Mouse (Mus musculus): ENCODE results near the gene Evx2. TPM values are rescaled to one million over a fixed set of nuclear protein-coding genes. Genes with fewer than 3 reads are reported as not detected.

Gene Evx2
- polyA plus RNA-seq, 1 experiment = not detected

GRCm38 (mm10) chr2:74647082-74647864, 12.1 kb downstream of the Evx2 start:
- Histone ChIP-seq H3K27ac (ENCODE audit: insufficient read depth, low read depth, low read length) (no peak overlapping the region), H3K4me3 (ENCODE audit: insufficient read depth, low read length) (no peak overlapping the region), H3K4me1 (ENCODE audit: control insufficient read depth, insufficient read depth, low read length) (no peaks in the 10 kb centered on the region)
- TF ChIP-seq POLR2A (IDR thresholded peaks at IDR 0.05; ENCODE audit: borderline replicate concordance, low read depth, low read length) (no peak), CTCF (IDR thresholded peaks at IDR 0.05; ENCODE audit: low read depth, low read length) (no peak)

GRCm38 (mm10) chr2:74645631-74646030, 13.7 kb downstream of the Evx2 start:
- Histone ChIP-seq H3K4me3 (ENCODE audit: insufficient read depth, low read length) (no peak overlapping the region), H3K4me1 (ENCODE audit: control insufficient read depth, insufficient read depth, low read length) (no peaks in the 10 kb centered on the region), H3K27ac (ENCODE audit: insufficient read depth, low read depth, low read length) (no peak overlapping the region)
- no peak for TF ChIP-seq POLR2A (IDR thresholded peaks at IDR 0.05; ENCODE audit: borderline replicate concordance, low read depth, low read length)
- TF ChIP-seq CTCF (IDR thresholded peaks at IDR 0.05; ENCODE audit: low read depth, low read length) = no peak

GRCm38 (mm10) chr2:74642431-74642830, 16.9 kb downstream of the Evx2 start:
- no peak for TF ChIP-seq CTCF (IDR thresholded peaks at IDR 0.05; ENCODE audit: low read depth, low read length)
- Histone ChIP-seq H3K4me3 (ENCODE audit: insufficient read depth, low read length) (no peak overlapping the region), H3K4me1 (ENCODE audit: control insufficient read depth, insufficient read depth, low read length) (no peaks in the 10 kb centered on the region), H3K27ac (ENCODE audit: insufficient read depth, low read depth, low read length) (no peak overlapping the region)

GRCm38 (mm10) chr2:74635412-74635811, 23.9 kb downstream of the Evx2 start:
- H3K4me1 ChIP-seq (ENCODE audit: control insufficient read depth, insufficient read depth, low read length) = no peaks in the 10 kb centered on the region
- no peak overlapping the region for H3K27ac ChIP-seq (ENCODE audit: insufficient read depth, low read depth, low read length)
- no peak overlapping the region for H3K4me3 ChIP-seq (ENCODE audit: insufficient read depth, low read length)
- TF ChIP-seq CTCF (IDR thresholded peaks at IDR 0.05; ENCODE audit: low read depth, low read length) = no peak
- TF ChIP-seq POLR2A (IDR thresholded peaks at IDR 0.05; ENCODE audit: borderline replicate concordance, low read depth, low read length) = no peak

- H3K4me1 ChIP-seq (ENCODE audit: control insufficient read depth, insufficient read depth, low read length) = no peaks in the 10 kb centered on the region
- TF ChIP-seq CTCF (IDR thresholded peaks at IDR 0.05; ENCODE audit: low read depth, low read length) = no peak
- TF ChIP-seq POLR2A (IDR thresholded peaks at IDR 0.05; ENCODE audit: borderline replicate concordance, low read depth, low read length) = no peak
- H3K4me3 ChIP-seq (ENCODE audit: insufficient read depth, low read length) = no peak overlapping the region
- H3K27ac ChIP-seq (ENCODE audit: insufficient read depth, low read depth, low read length) = no peak overlapping the region
Measured at GRCm38 (mm10) chr2:74620368-74620767, 39.0 kb downstream of the Evx2 start.

- TF ChIP-seq CTCF (IDR thresholded peaks at IDR 0.05; ENCODE audit: low read depth, low read length) (no peak), POLR2A (IDR thresholded peaks at IDR 0.05; ENCODE audit: borderline replicate concordance, low read depth, low read length) (no peak)
- Histone ChIP-seq H3K4me3 (ENCODE audit: insufficient read depth, low read length) (no peak overlapping the region), H3K27ac (ENCODE audit: insufficient read depth, low read depth, low read length) (no peak overlapping the region), H3K4me1 (ENCODE audit: control insufficient read depth, insufficient read depth, low read length) (no peaks in the 10 kb centered on the region)
Measured at GRCm38 (mm10) chr2:74619676-74620246, 39.6 kb downstream of the Evx2 start.

GRCm38 (mm10) chr2:74617706-74618105, 41.7 kb downstream of the Evx2 start:
- Histone ChIP-seq H3K27ac (ENCODE audit: insufficient read depth, low read depth, low read length) (no peak overlapping the region), H3K4me1 (ENCODE audit: control insufficient read depth, insufficient read depth, low read length) (no peaks in the 10 kb centered on the region), H3K4me3 (ENCODE audit: insufficient read depth, low read length) (no peak overlapping the region)
- TF ChIP-seq POLR2A (IDR thresholded peaks at IDR 0.05; ENCODE audit: borderline replicate concordance, low read depth, low read length) = no peak
- TF ChIP-seq CTCF (IDR thresholded peaks at IDR 0.05; ENCODE audit: low read depth, low read length) = no peak

- TF ChIP-seq POLR2A (IDR thresholded peaks at IDR 0.05; ENCODE audit: borderline replicate concordance, low read depth, low read length) = no peak
- TF ChIP-seq CTCF (IDR thresholded peaks at IDR 0.05; ENCODE audit: low read depth, low read length) = no peak
Measured at GRCm38 (mm10) chr2:74611406-74611805, 48.0 kb downstream of the Evx2 start.

GRCm38 (mm10) chr2:74609350-74609749, 50.0 kb downstream of the Evx2 start:
- Histone ChIP-seq H3K4me3 (ENCODE audit: insufficient read depth, low read length) (no peak overlapping the region), H3K27ac (ENCODE audit: insufficient read depth, low read depth, low read length) (no peak overlapping the region), H3K4me1 (ENCODE audit: control insufficient read depth, insufficient read depth, low read length) (0 out of 2 replicates have a peak, but pooled peaks cover 5% of the 10 kb centered on the region)
- TF ChIP-seq CTCF (IDR thresholded peaks at IDR 0.05; ENCODE audit: low read depth, low read length) = no peak
- no peak for TF ChIP-seq POLR2A (IDR thresholded peaks at IDR 0.05; ENCODE audit: borderline replicate concordance, low read depth, low read length)

More at GRCm38 (mm10) chr2:74611406-74611805, 48.0 kb downstream of the Evx2 start:
- Histone ChIP-seq H3K4me1 (ENCODE audit: control insufficient read depth, insufficient read depth, low read length) (0 out of 2 replicates have a peak, but pooled peaks cover under 1% of the 10 kb centered on the region), H3K27ac (ENCODE audit: insufficient read depth, low read depth, low read length) (no peak overlapping the region), H3K4me3 (ENCODE audit: insufficient read depth, low read length) (no peak overlapping the region)

- no peak overlapping the region for H3K4me3 ChIP-seq (ENCODE audit: insufficient read depth, low read length)
- no peak for TF ChIP-seq CTCF (IDR thresholded peaks at IDR 0.05; ENCODE audit: low read depth, low read length)
- no peak for TF ChIP-seq POLR2A (IDR thresholded peaks at IDR 0.05; ENCODE audit: borderline replicate concordance, low read depth, low read length)
- no peak overlapping the region for H3K27ac ChIP-seq (ENCODE audit: insufficient read depth, low read depth, low read length)
Measured at GRCm38 (mm10) chr2:74606087-74606760, 53.1 kb downstream of the Evx2 start.

More at GRCm38 (mm10) chr2:74606087-74606760, 53.1 kb downstream of the Evx2 start:
- H3K4me1 ChIP-seq (ENCODE audit: control insufficient read depth, insufficient read depth, low read length) = 0 out of 2 replicates have a peak, but pooled peaks cover 5% of the 10 kb centered on the region
